Mouse (Mus musculus): ENCODE results near the gene Camk1d. TPM values are rescaled to one million over a fixed set of nuclear protein-coding genes. Genes with fewer than 3 reads are reported as not detected.

Camk1d gene
- polyA plus RNA-seq, 1 experiment from 2014 or later, result 0.59 TPM

DNA sequence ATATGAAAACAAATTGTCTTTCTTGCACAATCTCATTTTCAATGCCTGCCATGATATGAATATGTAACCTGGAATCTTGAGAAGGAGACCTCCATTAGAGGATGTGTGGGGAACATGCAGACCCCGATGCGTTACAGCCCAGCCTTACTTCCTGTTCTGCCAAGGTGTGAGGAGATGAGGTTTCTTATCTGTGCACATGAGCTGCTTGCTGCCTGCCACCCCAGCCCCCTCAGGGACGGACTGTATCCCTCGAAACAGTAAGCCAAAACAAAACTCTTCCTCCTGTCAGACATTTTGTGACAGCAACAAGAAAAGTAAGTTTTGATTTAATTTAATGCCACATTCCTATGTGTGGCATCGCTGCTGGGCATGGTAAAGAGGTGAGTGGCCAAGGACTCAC is 200.2 kb downstream of the Camk1d start:
- Histone ChIP-seq H3K9me3 (no peaks in the 10 kb centered on the region), H3K4me3 (no peak overlapping the region), H3K36me3 (replicated peaks) (no peaks in the 10 kb centered on the region), H3K27ac (replicated peaks) (no peak overlapping the region), H3K4me1 (peaks cover 3% of the 10 kb centered on the region; the same call in 1 of the 2 replicates), H3K27me3 (replicated peaks; ENCODE audit: low read depth, poor library complexity, severe bottlenecking) (no peaks in the 10 kb centered on the region)
- WGBS, result 90% methylated on average over 5 of the region's 5 CpGs
- no peak for DNase-seq (ENCODE audit: low spot score)

DNA sequence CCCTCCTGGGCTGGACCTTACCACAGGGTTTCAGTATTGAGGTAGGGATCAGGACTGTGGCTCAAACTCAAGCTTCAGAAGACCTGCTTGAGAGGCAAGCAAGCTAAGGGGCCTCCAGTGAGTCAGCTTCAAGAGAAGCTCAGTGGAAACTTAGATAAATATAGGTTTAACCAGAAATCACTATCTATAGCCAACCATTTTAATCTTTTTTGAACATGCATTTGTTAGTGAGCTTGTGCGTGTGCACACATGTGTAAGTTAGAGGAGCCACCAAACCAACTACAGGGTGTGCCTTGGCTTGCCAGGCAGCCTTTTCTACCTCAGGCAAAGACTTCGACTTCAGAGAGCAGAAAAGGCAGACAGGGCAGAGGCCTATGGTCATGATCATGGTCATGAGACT is 200.7 kb downstream of the Camk1d start:
- no peaks in the 10 kb centered on the region for H3K9me3 ChIP-seq
- no peak for DNase-seq (ENCODE audit: low spot score)
- H3K27ac ChIP-seq (replicated peaks), result no peak overlapping the region
- peaks cover 3% of the 10 kb centered on the region; the same call in 1 of the 2 replicates for H3K4me1 ChIP-seq
- no peaks in the 10 kb centered on the region for H3K36me3 ChIP-seq (replicated peaks)
- 91% methylated on average over 2 of the region's 2 CpGs for WGBS
- no peak overlapping the region for H3K4me3 ChIP-seq
- no peaks in the 10 kb centered on the region for H3K27me3 ChIP-seq (replicated peaks; ENCODE audit: low read depth, poor library complexity, severe bottlenecking)

DNA sequence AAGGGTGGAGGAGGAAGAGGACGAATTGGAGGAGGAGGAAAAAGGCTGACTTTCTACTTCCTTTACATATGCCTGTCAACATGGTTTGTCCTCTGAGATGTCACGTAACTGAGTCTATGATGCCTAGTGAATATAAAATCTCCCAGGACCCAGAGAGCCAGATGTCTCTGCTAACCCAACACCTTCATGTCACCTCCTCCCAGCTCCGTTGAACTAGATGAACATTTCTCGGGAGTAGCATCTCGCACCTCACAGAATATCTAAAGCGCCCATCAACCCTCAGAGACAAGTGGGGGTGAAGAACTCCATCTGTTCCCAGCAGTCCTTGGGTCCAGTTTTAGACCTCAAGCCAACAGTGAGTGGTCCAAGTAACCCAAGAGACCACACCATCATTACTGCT is 204.3 kb downstream of the Camk1d start:
- Histone ChIP-seq H3K27me3 (replicated peaks; ENCODE audit: low read depth, poor library complexity, severe bottlenecking) (no peaks in the 10 kb centered on the region), H3K4me3 (no peak overlapping the region), H3K4me1 (no peaks in the 10 kb centered on the region), H3K27ac (replicated peaks) (no peak overlapping the region), H3K9me3 (peaks cover 3% of the 10 kb centered on the region; the same call in 1 of the 2 replicates), H3K36me3 (replicated peaks) (no peaks in the 10 kb centered on the region)
- DNase-seq (ENCODE audit: low spot score), result no peak
- 89% methylated on average over 6 of the region's 6 CpGs for WGBS

DNA sequence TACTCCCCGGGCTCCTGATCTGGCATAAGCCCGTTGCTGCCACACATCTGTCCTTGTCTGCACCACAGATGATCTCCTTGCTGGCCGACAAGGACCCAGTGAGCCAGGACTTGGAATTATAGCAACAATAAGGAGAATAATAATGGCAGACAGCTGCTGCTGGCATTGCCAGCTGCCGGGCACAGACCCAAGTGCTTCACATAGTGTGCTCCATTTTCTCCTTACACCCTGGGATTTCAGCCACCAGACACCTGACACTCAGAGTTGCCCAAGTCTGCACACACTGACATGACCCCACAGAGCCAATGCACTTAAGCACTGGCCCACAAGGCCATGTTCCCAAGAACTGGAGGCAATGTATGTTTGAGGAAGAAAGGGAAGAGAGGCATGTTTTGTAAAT is 214.7 kb downstream of the Camk1d start:
- no peaks in the 10 kb centered on the region for H3K27me3 ChIP-seq (replicated peaks; ENCODE audit: low read depth, poor library complexity, severe bottlenecking)
- no peaks in the 10 kb centered on the region for H3K9me3 ChIP-seq
- H3K4me3 ChIP-seq, result no peak overlapping the region
- DNase-seq (ENCODE audit: low spot score), result no peak
- no peaks in the 10 kb centered on the region for H3K36me3 ChIP-seq (replicated peaks)
- H3K27ac ChIP-seq (replicated peaks), result no peak overlapping the region
- 79% methylated on average over 4 of the region's 4 CpGs for WGBS
- H3K4me1 ChIP-seq, result no peaks in the 10 kb centered on the region

DNA sequence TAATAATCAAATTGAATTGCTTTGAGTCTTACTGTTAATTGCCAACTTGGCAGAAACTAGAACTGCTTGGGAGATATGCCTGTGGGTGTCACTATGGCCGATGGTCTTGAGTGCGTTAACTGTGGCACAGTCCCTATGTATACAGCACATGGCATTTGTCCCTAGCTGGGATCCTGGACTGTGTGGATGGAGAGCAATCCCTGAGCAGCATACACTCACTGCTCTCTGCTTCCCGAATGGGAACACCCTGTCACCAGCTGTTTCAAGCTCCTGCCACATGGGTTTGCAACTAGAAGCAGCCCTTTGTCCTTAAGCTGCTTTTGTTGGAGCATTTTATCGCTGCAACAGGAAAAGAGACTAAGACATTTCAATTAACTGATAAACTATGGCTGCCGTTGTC is 224.4 kb downstream of the Camk1d start:
- Histone ChIP-seq H3K9me3 (no peaks in the 10 kb centered on the region), H3K27ac (replicated peaks) (no peak overlapping the region), H3K36me3 (replicated peaks) (no peaks in the 10 kb centered on the region), H3K4me3 (no peak overlapping the region), H3K27me3 (replicated peaks; ENCODE audit: low read depth, poor library complexity, severe bottlenecking) (no peaks in the 10 kb centered on the region), H3K4me1 (no peaks in the 10 kb centered on the region)
- WGBS, result 79% methylated on average over 5 of the region's 5 CpGs
- no peak for DNase-seq (ENCODE audit: low spot score)

DNA sequence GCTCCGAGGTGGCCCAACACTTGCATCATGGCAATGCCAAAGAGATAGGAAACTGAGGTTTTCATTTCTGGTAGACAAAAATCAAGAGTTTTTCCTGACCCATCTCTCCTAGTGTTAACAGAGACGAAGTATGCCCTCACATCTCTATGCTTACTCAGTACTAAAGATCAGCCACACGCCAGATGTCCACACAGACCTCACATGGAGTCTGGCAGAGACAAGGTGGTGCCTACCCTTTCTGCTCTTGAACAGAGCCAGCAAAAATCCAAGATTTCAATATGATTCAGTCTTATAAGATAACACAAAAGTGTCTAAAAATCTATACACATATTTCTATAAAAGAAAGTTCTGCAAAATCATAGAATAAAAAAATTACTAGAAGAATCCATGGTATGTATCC is 227.0 kb downstream of the Camk1d start:
- Histone ChIP-seq H3K27me3 (replicated peaks; ENCODE audit: low read depth, poor library complexity, severe bottlenecking) (no peaks in the 10 kb centered on the region), H3K27ac (replicated peaks) (no peak overlapping the region), H3K4me3 (no peak overlapping the region), H3K9me3 (no peaks in the 10 kb centered on the region), H3K4me1 (no peaks in the 10 kb centered on the region), H3K36me3 (replicated peaks) (no peaks in the 10 kb centered on the region)
- 83% methylated on average over 3 of the region's 3 CpGs for WGBS
- DNase-seq (ENCODE audit: low spot score), result no peak

DNA sequence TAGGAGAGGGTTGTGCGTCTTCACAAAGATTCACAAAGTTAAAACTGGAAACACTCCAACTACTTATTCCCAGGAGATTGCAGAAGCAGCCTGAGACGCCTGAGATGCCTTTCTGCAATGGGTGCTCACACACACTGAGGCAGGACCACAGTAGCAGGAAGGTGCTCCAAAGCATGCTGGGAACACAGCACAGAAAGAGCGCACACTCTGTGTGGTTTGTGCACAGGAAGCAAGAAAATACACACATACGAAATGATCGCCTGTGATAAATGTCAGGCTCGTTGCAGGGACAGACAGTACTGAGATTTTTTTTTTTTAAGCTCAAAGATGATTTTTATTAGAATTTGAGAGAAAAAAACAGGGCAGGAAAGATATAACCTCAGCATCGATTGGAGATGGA is 227.7 kb downstream of the Camk1d start:
- Histone ChIP-seq H3K9me3 (no peaks in the 10 kb centered on the region), H3K4me3 (no peak overlapping the region)
- 92% methylated on average over 7 of the region's 7 CpGs for WGBS

DNA sequence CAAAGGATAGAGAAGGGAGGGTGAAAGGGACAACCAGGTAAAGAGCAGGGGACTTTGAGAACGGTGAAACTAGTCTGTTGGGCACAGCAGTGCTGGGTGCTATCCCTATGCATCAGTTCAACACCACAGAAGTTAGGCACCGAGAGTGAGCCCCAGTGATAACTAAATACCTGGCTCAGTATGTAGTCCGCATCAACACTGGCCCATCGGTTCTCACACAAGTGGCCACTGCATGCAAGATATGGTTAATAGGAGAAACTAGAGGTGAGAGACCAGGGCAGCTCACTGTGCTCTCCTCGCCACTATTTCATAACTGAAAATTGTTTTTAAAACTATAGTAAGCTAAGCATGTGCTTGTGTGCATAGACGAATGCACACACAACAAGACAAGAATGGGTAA is 228.5 kb downstream of the Camk1d start:
- Histone ChIP-seq H3K4me1 (no peaks in the 10 kb centered on the region), H3K36me3 (replicated peaks) (no peaks in the 10 kb centered on the region), H3K27me3 (replicated peaks; ENCODE audit: low read depth, poor library complexity, severe bottlenecking) (no peaks in the 10 kb centered on the region), H3K4me3 (no peak overlapping the region), H3K27ac (replicated peaks) (no peak overlapping the region), H3K9me3 (no peaks in the 10 kb centered on the region)
- 90% methylated on average over 6 of the region's 6 CpGs for WGBS
- no peak for DNase-seq (ENCODE audit: low spot score)

More for the DNA sequence above, 227.7 kb downstream of the Camk1d start:
- DNase-seq (ENCODE audit: low spot score), result no peak
- H3K27ac ChIP-seq (replicated peaks), result no peak overlapping the region
- no peaks in the 10 kb centered on the region for H3K4me1 ChIP-seq
- no peaks in the 10 kb centered on the region for H3K36me3 ChIP-seq (replicated peaks)
- H3K27me3 ChIP-seq (replicated peaks; ENCODE audit: low read depth, poor library complexity, severe bottlenecking), result no peaks in the 10 kb centered on the region

DNA sequence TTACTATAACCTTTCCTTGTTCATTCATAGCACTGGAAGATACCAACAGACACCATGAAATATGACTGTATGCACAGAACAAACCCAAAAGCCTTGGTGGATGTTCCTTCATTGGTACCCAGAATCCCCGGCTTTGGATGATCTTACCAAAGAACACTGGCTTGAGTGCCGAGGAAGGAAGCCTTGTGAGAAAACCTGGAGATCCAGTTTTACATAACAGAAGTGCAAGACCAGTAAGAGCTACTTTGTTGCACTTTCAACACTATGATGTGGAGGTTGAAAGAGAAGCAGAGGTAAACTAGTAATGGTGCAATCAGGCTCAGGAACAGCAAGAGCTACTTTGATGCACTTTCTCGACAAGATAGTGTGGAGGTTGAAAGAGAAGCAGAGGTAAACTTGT is 234.4 kb downstream of the Camk1d start:
- WGBS, result 90% methylated on average over 3 of the region's 3 CpGs
- Histone ChIP-seq H3K4me3 (no peak overlapping the region), H3K27me3 (replicated peaks; ENCODE audit: low read depth, poor library complexity, severe bottlenecking) (no peaks in the 10 kb centered on the region), H3K36me3 (replicated peaks) (no peaks in the 10 kb centered on the region), H3K9me3 (no peaks in the 10 kb centered on the region), H3K27ac (replicated peaks) (no peak overlapping the region), H3K4me1 (no peaks in the 10 kb centered on the region)
- DNase-seq (ENCODE audit: low spot score), result no peak

DNA sequence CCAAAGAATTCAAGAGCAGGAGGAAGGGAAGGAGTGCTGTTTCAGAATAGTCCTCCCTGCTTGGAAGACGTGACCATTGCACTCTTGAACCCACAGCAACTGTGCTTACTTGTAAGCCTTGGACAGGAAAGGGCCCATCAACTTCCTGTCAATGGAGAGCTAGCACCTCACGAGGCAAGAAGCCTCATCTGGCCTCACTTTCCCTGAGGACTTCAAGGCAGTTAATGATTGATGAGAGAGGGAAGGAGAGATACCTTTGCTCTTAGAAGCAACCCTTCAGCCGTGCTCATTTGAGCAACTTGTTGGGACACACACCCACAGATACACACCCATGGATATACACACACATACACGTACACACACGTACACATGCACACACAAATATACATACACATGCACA is 235.6 kb downstream of the Camk1d start:
- no peaks in the 10 kb centered on the region; the same call in 1 of the 2 replicates for H3K4me1 ChIP-seq
- DNase-seq (ENCODE audit: low spot score), result no peak
- no peaks in the 10 kb centered on the region for H3K9me3 ChIP-seq
- no peaks in the 10 kb centered on the region for H3K27me3 ChIP-seq (replicated peaks; ENCODE audit: low read depth, poor library complexity, severe bottlenecking)
- H3K4me3 ChIP-seq, result no peak overlapping the region
- no peaks in the 10 kb centered on the region for H3K36me3 ChIP-seq (replicated peaks)
- no peak overlapping the region for H3K27ac ChIP-seq (replicated peaks)
- WGBS, result 87% methylated on average over 5 of the region's 5 CpGs

DNA sequence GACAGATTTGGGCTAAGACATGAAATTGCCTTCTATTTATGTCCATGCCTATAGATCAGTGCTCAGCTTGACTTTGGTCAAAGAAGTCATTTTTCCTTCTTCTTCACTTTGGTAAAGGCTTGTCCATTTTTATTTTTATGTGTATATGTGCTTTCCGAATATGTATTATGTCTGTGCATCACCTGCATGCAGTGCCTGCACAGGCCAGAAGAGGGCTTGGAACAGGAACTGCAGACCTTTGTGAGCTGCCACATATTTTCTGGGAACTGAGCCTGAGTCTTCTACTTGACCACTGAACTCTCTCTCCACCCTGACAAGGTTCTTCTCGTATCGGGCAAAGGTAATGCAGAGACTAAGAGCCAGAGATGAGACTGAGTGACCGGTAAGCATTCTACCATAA is 236.1 kb downstream of the Camk1d start:
- Histone ChIP-seq H3K36me3 (replicated peaks) (no peaks in the 10 kb centered on the region), H3K9me3 (no peaks in the 10 kb centered on the region), H3K27me3 (replicated peaks; ENCODE audit: low read depth, poor library complexity, severe bottlenecking) (no peaks in the 10 kb centered on the region), H3K27ac (replicated peaks) (no peak overlapping the region), H3K4me1 (no peaks in the 10 kb centered on the region; the same call in 1 of the 2 replicates), H3K4me3 (no peak overlapping the region)
- no peak for DNase-seq (ENCODE audit: low spot score)
- 97% methylated on average over 4 of the region's 4 CpGs for WGBS

DNA sequence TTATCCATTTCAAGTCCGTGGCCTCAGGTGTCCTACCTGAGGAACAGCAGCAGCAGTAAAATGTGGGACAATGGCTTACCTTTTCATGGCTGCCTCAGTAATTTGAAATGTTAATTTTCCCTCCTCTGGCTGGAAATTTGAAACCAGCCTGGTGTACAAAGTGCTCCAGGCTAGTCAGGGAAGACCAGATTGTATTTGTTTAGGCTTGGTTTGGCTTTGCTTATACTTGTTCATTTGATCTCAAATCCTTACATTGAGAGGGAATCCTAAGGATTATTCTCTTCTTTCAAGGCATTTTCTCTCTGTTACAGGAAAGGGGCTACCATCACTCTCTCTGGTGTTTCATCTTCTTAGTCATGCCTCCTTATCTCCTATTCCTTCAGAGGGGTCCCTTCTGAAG is 236.8 kb downstream of the Camk1d start:
- no peak overlapping the region for H3K4me3 ChIP-seq
- no peaks in the 10 kb centered on the region for H3K36me3 ChIP-seq (replicated peaks)
- H3K9me3 ChIP-seq, result no peaks in the 10 kb centered on the region
- no peak overlapping the region for H3K27ac ChIP-seq (replicated peaks)
- WGBS, result 73% methylated on average over 1 of the region's 1 CpGs
- no peaks in the 10 kb centered on the region; the same call in 1 of the 2 replicates for H3K4me1 ChIP-seq
- DNase-seq (ENCODE audit: low spot score), result no peak
- no peaks in the 10 kb centered on the region for H3K27me3 ChIP-seq (replicated peaks; ENCODE audit: low read depth, poor library complexity, severe bottlenecking)

DNA sequence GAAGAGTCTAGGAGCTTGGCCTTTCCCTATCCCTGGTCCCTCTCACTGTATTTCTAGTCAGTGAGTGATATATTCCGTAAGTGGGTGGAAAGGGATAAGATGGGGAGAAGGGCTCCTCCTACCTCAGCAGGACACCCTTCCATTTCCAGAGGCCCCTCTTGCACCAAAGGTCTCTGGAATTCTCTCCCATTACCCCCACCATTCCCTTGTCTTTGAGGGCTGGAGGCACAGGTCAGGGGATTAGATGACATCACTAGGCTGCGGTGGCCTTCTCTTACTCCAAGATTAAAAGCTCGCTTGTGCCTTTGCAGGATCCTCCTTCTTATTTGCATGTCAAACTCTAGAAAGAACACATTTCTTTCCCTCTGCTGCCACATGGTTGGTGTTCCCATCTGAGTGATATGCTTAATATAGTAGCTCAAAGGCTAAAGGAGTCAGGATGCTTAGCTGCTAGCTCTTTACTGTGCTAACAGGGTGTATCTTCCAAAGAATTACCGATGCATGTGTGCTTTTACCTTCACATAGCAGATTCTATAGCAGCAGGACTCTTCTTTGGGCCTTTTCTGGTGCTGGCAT is 244.9 kb downstream of the Camk1d start:
- H3K9me3 ChIP-seq, result no peaks in the 10 kb centered on the region
- H3K27ac ChIP-seq (replicated peaks), result no peak overlapping the region
- no peak overlapping the region for H3K4me3 ChIP-seq
- no peak for DNase-seq (ENCODE audit: low spot score)
- WGBS, result 70% methylated on average over 4 of the region's 4 CpGs
- H3K27me3 ChIP-seq (replicated peaks; ENCODE audit: low read depth, poor library complexity, severe bottlenecking), result no peaks in the 10 kb centered on the region
- H3K36me3 ChIP-seq (replicated peaks), result no peaks in the 10 kb centered on the region
- peaks cover 7% of the 10 kb centered on the region for H3K4me1 ChIP-seq

DNA sequence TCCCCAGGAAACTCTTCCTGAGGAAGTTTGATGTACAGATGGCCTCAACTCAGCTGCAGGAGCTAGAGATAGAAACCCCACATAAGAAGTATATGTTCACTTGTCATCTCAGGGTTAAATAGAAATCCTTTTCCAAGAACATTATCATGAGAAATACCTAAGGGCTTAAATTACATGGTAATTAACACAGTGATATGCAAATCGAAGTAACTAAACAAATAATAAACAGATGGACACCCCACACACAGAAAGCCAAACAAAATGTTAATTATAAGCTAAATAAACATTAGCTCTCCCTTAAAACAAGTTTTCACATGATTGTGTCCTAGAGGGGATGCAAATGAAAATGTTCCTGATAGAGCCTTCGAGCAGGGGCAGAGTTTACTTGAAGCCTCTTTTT is 246.8 kb downstream of the Camk1d start:
- 63% methylated on average over 2 of the region's 2 CpGs for WGBS
- Histone ChIP-seq H3K27me3 (replicated peaks; ENCODE audit: low read depth, poor library complexity, severe bottlenecking) (no peaks in the 10 kb centered on the region), H3K9me3 (no peaks in the 10 kb centered on the region), H3K27ac (replicated peaks) (no peak overlapping the region), H3K4me1 (peaks cover 7% of the 10 kb centered on the region), H3K4me3 (no peak overlapping the region), H3K36me3 (replicated peaks) (no peaks in the 10 kb centered on the region)
- DNase-seq (ENCODE audit: low spot score), result no peak
